Mouse (Mus musculus): ENCODE measurements around the gene Sept7. TPM values are rescaled to one million over a fixed set of nuclear protein-coding genes. Genes with fewer than 3 reads are reported as not detected.

Sept7 gene
- polyA plus RNA-seq (2016; fragmentation: Nextera tagmentation; extraction: Ambion mirVana): 275 and 291 TPM in 2 replicates

- H3K9ac ChIP-seq: peak within 1 kb of the TSS; percentile 98
- under 1% methylated on average over 54 of the region's 54 CpGs for WGBS
- no peaks in the 10 kb centered on the region for H3K9me3 ChIP-seq
- H3K4me3 ChIP-seq (replicated peaks): peak within 1 kb of the TSS; percentile 98
- H3K27me3 ChIP-seq: no peaks in the 10 kb centered on the region
- peak; percentile 97 for ATAC-seq (ENCODE audit: low FRiP score)
- H3K4me2 ChIP-seq: peak within 1 kb of the TSS; percentile 64
- peak within 1 kb of the TSS; percentile 99 for H3K27ac ChIP-seq
- H3K36me3 ChIP-seq (replicated peaks): no peaks in the 10 kb centered on the region
- peaks cover 19% of the 10 kb centered on the region for H3K4me1 ChIP-seq
Measured at GRCm38 (mm10) chr9:25252283-25252726, at the start of gene Sept7. Sept7 (plus strand) TSS chr9:25252439.

- Histone ChIP-seq H3K9me3 (no peaks in the 10 kb centered on the region), H3K36me3 (replicated peaks) (no peaks in the 10 kb centered on the region), H3K4me2 (no peak overlapping the region), H3K9ac (no peak overlapping the region), H3K27ac (no peak overlapping the region), H3K4me3 (replicated peaks) (no peak overlapping the region), H3K4me1 (peaks cover 11% of the 10 kb centered on the region), H3K27me3 (no peaks in the 10 kb centered on the region)
- 89% methylated on average over 8 of the region's 8 CpGs for WGBS
- no peak for ATAC-seq (ENCODE audit: low FRiP score)
Measured at GRCm38 (mm10) chr9:25208087-25208803, 44.0 kb upstream of the Sept7 start.

- 52% methylated on average over 9 of the region's 9 CpGs for WGBS
- peak; percentile 72 for ATAC-seq (ENCODE audit: low FRiP score)
- H3K9me3 ChIP-seq: no peaks in the 10 kb centered on the region
- H3K4me2 ChIP-seq: no peak overlapping the region
- H3K27me3 ChIP-seq: no peaks in the 10 kb centered on the region
- no peak overlapping the region for H3K9ac ChIP-seq
- H3K27ac ChIP-seq: peak overlapping the region; percentile 63
- H3K4me3 ChIP-seq (replicated peaks): no peak overlapping the region
- H3K36me3 ChIP-seq (replicated peaks): no peaks in the 10 kb centered on the region
- H3K4me1 ChIP-seq: peaks cover 13% of the 10 kb centered on the region
Measured at GRCm38 (mm10) chr9:25212309-25213163, 39.7 kb upstream of the Sept7 start.

DNA sequence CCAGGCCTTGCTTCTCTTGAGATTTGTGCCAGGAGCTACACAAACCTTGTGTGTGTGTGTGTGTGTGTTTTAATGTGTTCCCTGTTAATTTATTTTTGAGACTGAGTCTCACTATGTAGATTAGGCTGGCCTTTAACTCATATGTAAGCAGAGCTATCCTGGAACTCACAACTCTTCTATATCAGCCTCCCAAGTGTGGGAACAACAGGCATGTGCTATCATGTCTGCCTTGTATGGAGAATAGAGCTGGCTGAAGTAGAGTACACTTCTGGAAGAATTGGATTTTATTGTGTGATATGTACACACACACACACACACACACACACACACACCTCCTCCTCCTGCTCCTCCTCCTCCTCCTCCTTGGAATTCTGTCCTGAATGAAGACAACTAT lies 39.1 kb upstream of the Sept7 start:
- H3K4me1 ChIP-seq: peaks cover 13% of the 10 kb centered on the region
- H3K27me3 ChIP-seq: no peaks in the 10 kb centered on the region
- no peak overlapping the region for H3K4me2 ChIP-seq
- ATAC-seq (ENCODE audit: low FRiP score): peak; percentile 14; the same call in 1 of the 2 replicates
- no peaks in the 10 kb centered on the region for H3K9me3 ChIP-seq
- no peak overlapping the region for H3K4me3 ChIP-seq (replicated peaks)
- no peaks in the 10 kb centered on the region for H3K36me3 ChIP-seq (replicated peaks)
- H3K27ac ChIP-seq: peak overlapping the region; percentile 63
- H3K9ac ChIP-seq: no peak overlapping the region

GRCm38 (mm10) chr9:25215411-25215810 lies 36.8 kb upstream of the Sept7 start:
- 66% methylated on average over 3 of the region's 3 CpGs for WGBS
- H3K27ac ChIP-seq: no peak overlapping the region
- no peaks in the 10 kb centered on the region for H3K27me3 ChIP-seq
- H3K4me1 ChIP-seq: peaks cover 13% of the 10 kb centered on the region
- ATAC-seq (ENCODE audit: low FRiP score): no peak
- H3K4me2 ChIP-seq: no peak overlapping the region
- no peak overlapping the region for H3K4me3 ChIP-seq (replicated peaks)
- no peak overlapping the region for H3K9ac ChIP-seq
- no peaks in the 10 kb centered on the region for H3K36me3 ChIP-seq (replicated peaks)
- no peaks in the 10 kb centered on the region for H3K9me3 ChIP-seq

DNA sequence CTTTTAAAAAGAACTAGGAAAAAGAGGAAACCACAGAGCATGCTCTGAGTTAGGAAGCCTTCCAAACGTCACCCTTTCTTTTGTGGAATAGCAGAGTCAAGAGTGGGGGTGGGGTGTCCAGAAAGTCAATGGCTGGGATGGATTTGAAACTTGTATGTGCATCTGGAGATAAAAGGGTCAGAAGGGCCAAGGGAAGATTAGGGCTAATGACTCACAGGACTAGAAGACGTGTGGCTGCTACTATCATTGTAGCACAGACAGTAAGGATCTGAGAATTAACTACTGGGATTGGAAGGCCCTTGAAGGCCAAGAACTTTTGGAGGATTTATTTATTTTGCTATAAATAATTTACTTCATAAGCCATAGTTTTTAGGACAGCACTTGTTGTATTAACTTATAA lies 36.0 kb upstream of the Sept7 start:
- WGBS: 29% methylated on average over 2 of the region's 2 CpGs
- no peak overlapping the region for H3K4me2 ChIP-seq
- H3K9me3 ChIP-seq: no peaks in the 10 kb centered on the region

DNA sequence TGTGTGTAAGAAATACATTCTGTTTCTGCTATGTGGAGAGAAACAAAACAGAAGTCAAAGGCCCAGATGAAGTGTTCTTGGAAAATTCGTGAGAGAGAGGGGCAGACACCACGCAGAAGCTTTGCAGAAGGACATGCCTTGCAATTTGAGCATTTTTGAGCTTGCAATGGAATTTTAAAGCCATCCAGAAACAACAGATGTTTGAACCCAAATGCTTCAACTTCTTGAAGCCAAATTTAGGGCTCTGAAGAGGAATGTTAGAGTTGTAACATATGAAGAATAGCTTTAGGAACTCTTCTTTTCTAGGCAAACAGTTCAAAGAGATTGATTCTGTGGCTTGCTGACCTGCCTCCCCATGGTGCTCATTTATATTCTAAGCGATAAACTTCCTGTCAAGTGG lies 33.3 kb upstream of the Sept7 start:
- H3K9me3 ChIP-seq: no peaks in the 10 kb centered on the region
- no peak overlapping the region for H3K4me3 ChIP-seq (replicated peaks)
- no peaks in the 10 kb centered on the region for H3K27me3 ChIP-seq
- no peaks in the 10 kb centered on the region for H3K4me1 ChIP-seq
- no peak overlapping the region for H3K27ac ChIP-seq
- WGBS: 63% methylated on average over 3 of the region's 3 CpGs
- no peak for ATAC-seq (ENCODE audit: low FRiP score)
- H3K9ac ChIP-seq: no peak overlapping the region
- H3K36me3 ChIP-seq (replicated peaks): no peaks in the 10 kb centered on the region
- H3K4me2 ChIP-seq: no peak overlapping the region

More for the DNA sequence above, 36.0 kb upstream of the Sept7 start:
- no peak overlapping the region for H3K4me3 ChIP-seq (replicated peaks)
- H3K4me1 ChIP-seq: peaks cover 13% of the 10 kb centered on the region
- no peaks in the 10 kb centered on the region for H3K36me3 ChIP-seq (replicated peaks)
- no peak for ATAC-seq (ENCODE audit: low FRiP score)
- H3K9ac ChIP-seq: no peak overlapping the region
- H3K27me3 ChIP-seq: no peaks in the 10 kb centered on the region
- no peak overlapping the region for H3K27ac ChIP-seq

- H3K9ac ChIP-seq: no peak overlapping the region
- H3K4me3 ChIP-seq (replicated peaks): no peak overlapping the region
- no peak overlapping the region for H3K27ac ChIP-seq
- H3K36me3 ChIP-seq (replicated peaks): no peaks in the 10 kb centered on the region
- 83% methylated on average over 5 of the region's 5 CpGs for WGBS
- no peak overlapping the region for H3K4me2 ChIP-seq
- H3K9me3 ChIP-seq: no peaks in the 10 kb centered on the region
- no peaks in the 10 kb centered on the region for H3K27me3 ChIP-seq
- no peak for ATAC-seq (ENCODE audit: low FRiP score)
- no peaks in the 10 kb centered on the region for H3K4me1 ChIP-seq
Measured at GRCm38 (mm10) chr9:25219882-25220281, 32.4 kb upstream of the Sept7 start.

- 81% methylated on average over 4 of the region's 4 CpGs for WGBS
- H3K27me3 ChIP-seq: no peaks in the 10 kb centered on the region
- no peak overlapping the region for H3K9ac ChIP-seq
- H3K9me3 ChIP-seq: no peaks in the 10 kb centered on the region
- no peak overlapping the region for H3K27ac ChIP-seq
- no peak for ATAC-seq (ENCODE audit: low FRiP score)
- H3K4me3 ChIP-seq (replicated peaks): no peak overlapping the region
- no peaks in the 10 kb centered on the region for H3K4me1 ChIP-seq
- H3K4me2 ChIP-seq: no peak overlapping the region
- no peaks in the 10 kb centered on the region for H3K36me3 ChIP-seq (replicated peaks)
Measured at GRCm38 (mm10) chr9:25224959-25225358, 27.3 kb upstream of the Sept7 start.

DNA sequence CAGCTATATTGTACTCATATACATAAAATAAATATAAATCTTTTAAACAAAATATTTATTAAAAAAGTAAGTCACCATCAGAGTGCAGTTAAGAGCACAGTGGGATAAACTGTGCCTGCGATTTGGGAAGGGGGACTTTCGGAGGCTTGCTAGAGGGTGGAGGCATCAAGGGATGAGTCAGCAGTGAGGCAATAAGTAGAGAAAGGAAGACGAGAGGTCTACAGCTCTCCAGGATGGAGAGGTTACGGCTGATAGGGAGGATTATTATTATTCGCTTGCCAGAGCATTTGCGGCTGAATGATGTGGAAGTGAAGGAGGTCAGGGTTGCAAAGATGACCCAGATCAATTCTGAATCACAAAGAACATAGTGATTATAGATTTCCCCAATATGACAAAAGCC lies 22.5 kb upstream of the Sept7 start:
- Histone ChIP-seq H3K27me3 (no peaks in the 10 kb centered on the region), H3K9me3 (no peaks in the 10 kb centered on the region), H3K4me3 (replicated peaks) (no peak overlapping the region), H3K4me2 (no peak overlapping the region), H3K36me3 (replicated peaks) (no peaks in the 10 kb centered on the region), H3K9ac (no peak overlapping the region), H3K27ac (no peak overlapping the region), H3K4me1 (no peaks in the 10 kb centered on the region)
- WGBS: 89% methylated on average over 6 of the region's 6 CpGs
- ATAC-seq (ENCODE audit: low FRiP score): no peak

DNA sequence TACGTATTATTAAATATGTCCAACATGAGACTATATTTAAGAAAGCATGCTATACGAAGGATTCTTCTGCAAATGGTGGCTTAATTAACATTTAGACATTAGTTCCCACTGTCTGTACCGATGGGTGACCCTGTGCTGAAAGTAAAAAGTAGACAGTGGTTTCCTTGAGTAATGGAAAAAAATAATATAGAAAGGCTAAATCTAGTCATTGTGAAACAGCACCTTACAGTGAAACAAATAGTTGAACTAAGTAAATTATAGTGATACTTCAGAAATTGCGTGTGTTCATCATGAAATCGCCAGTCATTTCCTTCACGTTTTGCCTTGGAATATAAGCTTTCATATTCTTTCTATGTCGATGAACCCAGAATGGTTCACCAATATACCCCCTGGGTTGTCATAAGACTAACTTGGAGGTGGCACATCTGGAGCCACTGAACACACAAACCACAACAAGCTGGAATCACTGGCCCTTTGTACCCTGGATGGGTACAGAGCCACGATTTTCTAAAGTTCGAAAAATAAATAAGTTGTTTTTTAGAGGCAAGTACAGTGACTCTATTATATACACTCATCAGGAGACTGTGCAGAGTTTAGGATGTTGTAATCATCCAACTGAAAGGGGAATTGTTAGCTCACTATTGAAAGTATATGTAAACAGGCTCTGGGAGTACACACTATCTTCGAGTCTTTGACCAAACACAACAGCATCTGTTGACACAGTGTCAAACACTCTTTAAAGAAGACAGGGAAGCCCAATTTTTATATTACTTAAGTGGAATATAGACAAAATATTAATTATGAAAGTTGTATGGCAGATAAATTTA lies 21.8 kb upstream of the Sept7 start:
- no peak overlapping the region for H3K27ac ChIP-seq
- H3K4me3 ChIP-seq (replicated peaks): no peak overlapping the region
- WGBS: 90% methylated on average over 10 of the region's 10 CpGs
- no peak for ATAC-seq (ENCODE audit: low FRiP score)
- no peaks in the 10 kb centered on the region for H3K4me1 ChIP-seq
- H3K36me3 ChIP-seq (replicated peaks): no peaks in the 10 kb centered on the region
- no peaks in the 10 kb centered on the region for H3K27me3 ChIP-seq
- H3K4me2 ChIP-seq: no peak overlapping the region
- no peak overlapping the region for H3K9ac ChIP-seq
- no peaks in the 10 kb centered on the region for H3K9me3 ChIP-seq

DNA sequence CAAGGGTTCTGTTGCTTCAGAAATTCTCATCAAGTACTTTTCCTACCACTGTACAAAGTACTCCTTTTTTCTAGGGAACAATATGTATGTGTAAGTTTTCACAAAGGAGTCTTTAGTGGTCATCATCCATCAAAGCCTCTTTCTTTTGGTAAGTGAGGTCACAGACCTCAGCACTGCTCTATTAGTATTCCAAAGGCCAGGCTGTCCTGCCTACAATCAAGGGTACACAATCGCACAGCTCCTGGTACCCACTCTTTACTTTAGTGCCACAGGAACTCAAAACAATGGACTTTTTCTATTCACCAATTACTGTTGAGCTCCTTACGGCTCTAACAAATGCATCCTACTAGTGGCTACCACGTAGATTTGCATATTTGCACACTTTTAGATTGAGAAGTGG lies 11.2 kb upstream of the Sept7 start:
- Histone ChIP-seq H3K4me2 (no peak overlapping the region), H3K27ac (no peak overlapping the region), H3K27me3 (no peaks in the 10 kb centered on the region), H3K9ac (no peak overlapping the region), H3K4me1 (no peaks in the 10 kb centered on the region), H3K4me3 (replicated peaks) (no peak overlapping the region), H3K9me3 (no peaks in the 10 kb centered on the region), H3K36me3 (replicated peaks) (no peaks in the 10 kb centered on the region)
- no peak for ATAC-seq (ENCODE audit: low FRiP score)
- WGBS: 48% methylated on average over 3 of the region's 3 CpGs

Measured in forebrain, embryonic 12.5 days (tissue).